Mouse (Mus musculus): ENCODE measurements at regions not wholly inside any gene's neighbourhood (a gene's known extent, or its start where the extent isn't known, plus 50 kb on each side); places are given as distances from the start of the nearest gene placed in this dataset.

GRCm38 (mm10) chr11:45176971-45177370 lies 559.9 kb downstream of the Ebf1 start:
- no peak for DNase-seq

GRCm38 (mm10) chr11:45178036-45178435 lies 560.9 kb downstream of the Ebf1 start:
- DNase-seq: no peak

- no peak for DNase-seq
Measured at GRCm38 (mm10) chr11:45179019-45179418, 561.9 kb downstream of the Ebf1 start.

GRCm38 (mm10) chr11:45190601-45191370 lies 573.7 kb downstream of the Ebf1 start:
- DNase-seq: no peak

- no peak for DNase-seq
Measured at GRCm38 (mm10) chr11:45191392-45192189, 574.5 kb downstream of the Ebf1 start.

GRCm38 (mm10) chr11:45193319-45193718 lies 576.2 kb downstream of the Ebf1 start:
- DNase-seq: no peak

- DNase-seq: no peak
Measured at GRCm38 (mm10) chr11:45199520-45199919, 582.4 kb downstream of the Ebf1 start.

GRCm38 (mm10) chr11:45200714-45201405 lies 583.7 kb downstream of the Ebf1 start:
- DNase-seq: no peak

- DNase-seq: no peak
Measured at GRCm38 (mm10) chr11:45203446-45203845, 586.3 kb downstream of the Ebf1 start.

GRCm38 (mm10) chr11:45206611-45207525 lies 589.8 kb downstream of the Ebf1 start:
- DNase-seq: no peak

- no peak for DNase-seq
Measured at GRCm38 (mm10) chr11:45214096-45214495, 597.0 kb downstream of the Ebf1 start.

GRCm38 (mm10) chr11:45216942-45217474 lies 599.9 kb downstream of the Ebf1 start:
- DNase-seq: no peak

- no peak for DNase-seq
Measured at GRCm38 (mm10) chr11:45219239-45219638, 602.1 kb downstream of the Ebf1 start.

GRCm38 (mm10) chr11:45222021-45222420 lies 604.9 kb downstream of the Ebf1 start:
- DNase-seq: no peak

- DNase-seq: no peak
Measured at GRCm38 (mm10) chr11:45235476-45236412, 616.1 kb upstream of the Clint1 start.

GRCm38 (mm10) chr11:45237056-45237455 lies 614.8 kb upstream of the Clint1 start:
- no peak for DNase-seq

GRCm38 (mm10) chr11:45239044-45239443 lies 612.8 kb upstream of the Clint1 start:
- DNase-seq: no peak

- no peak for DNase-seq
Measured at GRCm38 (mm10) chr11:45240419-45240818, 611.4 kb upstream of the Clint1 start.

GRCm38 (mm10) chr11:45241671-45242070 lies 610.2 kb upstream of the Clint1 start:
- no peak for DNase-seq

GRCm38 (mm10) chr11:45244796-45245195 lies 607.1 kb upstream of the Clint1 start:
- no peak for DNase-seq

- no peak for DNase-seq
Measured at GRCm38 (mm10) chr11:45256019-45256418, 595.8 kb upstream of the Clint1 start.

All from cerebellum, adult 9-11 months (tissue).